Mouse (Mus musculus) liver, adult 2 months (tissue): ENCODE data around the gene Tgfa.

Experiments used
- CTCF ChIP-seq: fragments of 200-500 bp; IDR thresholded peaks from 2 replicates; pipeline ENCODE4 v1.5.1; 2011; ENCODE audit warnings: low read depth, low read length, control low read depth
- POLR2A ChIP-seq: fragments of 200-500 bp; IDR thresholded peaks from 2 replicates; pipeline ENCODE4 v1.6.1; 2011; ENCODE audit warnings: low read length, control low read depth; ENCODE audit not compliant: insufficient read depth; ENCODE audit errors: extremely low read depth

GRCm38 (mm10) chr6:86166426-86166825, 28.6 kb upstream of the Tgfa start:
- no peak for TF ChIP-seq CTCF
- TF ChIP-seq POLR2A: no peak
